Mouse (Mus musculus) intestine, postnatal 0 days (tissue): ENCODE data around the gene Abcf1. TPM values are rescaled to one million over a fixed set of nuclear protein-coding genes. Genes with fewer than 3 reads are reported as not detected.
"Not testable (repeated sequence)": the region's sequence is repeated elsewhere in the genome, so short reads cannot be mapped to it uniquely, and the experiment has no call there.

ENCODE experiments used
- ATAC-seq: fragments of 200-750 bp; cut with Nextera tagmentation; 2 replicates; pipeline ENCODE4 v1.8.0; 2017; ENCODE audit warnings: mild to moderate bottlenecking, moderate TSS enrichment, moderate library complexity
- H3K27ac ChIP-seq: fragments of 300-500 bp; sonication (generic); 2 replicates; pipeline ENCODE4 v1.5.1; 2014; ENCODE audit warnings: mild to moderate bottlenecking, low read depth, low read length, moderate library complexity
- H3K27me3 ChIP-seq: fragments of 300-500 bp; sonication (generic); replicated peaks from 2 replicates; pipeline ENCODE4 v1.6.1; 2014; ENCODE audit warnings: low read length, mixed read lengths; ENCODE audit not compliant: control insufficient read depth, insufficient read depth
- H3K36me3 ChIP-seq: fragments of 300-500 bp; sonication (generic); 2 replicates; pipeline ENCODE4 v1.6.1; 2014; ENCODE audit warnings: mild to moderate bottlenecking, moderate library complexity; ENCODE audit not compliant: control insufficient read depth, insufficient read depth
- H3K4me1 ChIP-seq: fragments of 300-500 bp; sonication (generic); replicated peaks from 2 replicates; pipeline ENCODE4 v1.6.1; 2014; ENCODE audit warnings: antibody characterized with exemption, low read length, mixed read lengths; ENCODE audit not compliant: control insufficient read depth, insufficient read depth
- H3K4me2 ChIP-seq: fragments of 300-500 bp; sonication (generic); replicated peaks from 2 replicates; pipeline ENCODE4 v1.6.1; 2014; ENCODE audit warnings: low read depth, mild to moderate bottlenecking, moderate library complexity
- H3K4me3 ChIP-seq: fragments of 300-500 bp; sonication (generic); 2 replicates; pipeline ENCODE4 v1.5.1; 2014; ENCODE audit warnings: low read depth, low read length
- H3K9ac ChIP-seq: fragments of 300-500 bp; sonication (generic); 2 replicates; pipeline ENCODE4 v1.6.1; 2014; ENCODE audit warnings: mild to moderate bottlenecking, low read depth, low read length
- H3K9me3 ChIP-seq: fragments of 300-500 bp; sonication (generic); 2 replicates; pipeline ENCODE4 v1.6.1; 2016; ENCODE audit warnings: mixed run types; ENCODE audit not compliant: control insufficient read depth
- CTCF ChIP-seq: sonication (generic); IDR thresholded peaks from 2 replicates; pipeline ENCODE4 v1.5.1; 2016; ENCODE audit warnings: low read depth, mild to moderate bottlenecking, control low read depth, antibody characterized with exemption, moderate library complexity
- WGBS: fragments of 180-500 bp; shearing (Covaris S2); extraction: QIAGEN DNeasy Blood & Tissue Kit; methylation state at CpG from one replicate; pipeline ENCODE4 v1.1.7; 2014; 5-methylcytosine and 5-hydroxymethylcytosine counted together
- polyA plus RNA-seq: library from polyadenylated mRNA; unstranded; fragments of >200 nt; fragmentation: Nextera tagmentation; extraction: Ambion mirVana; gene quantifications from 2 replicates; pipeline ENCODE4 v1.2.1, GENCODE M21; 2015

Gene Abcf1
- polyA plus RNA-seq: 84.1 and 91.1 TPM in 2 replicates

DNA sequence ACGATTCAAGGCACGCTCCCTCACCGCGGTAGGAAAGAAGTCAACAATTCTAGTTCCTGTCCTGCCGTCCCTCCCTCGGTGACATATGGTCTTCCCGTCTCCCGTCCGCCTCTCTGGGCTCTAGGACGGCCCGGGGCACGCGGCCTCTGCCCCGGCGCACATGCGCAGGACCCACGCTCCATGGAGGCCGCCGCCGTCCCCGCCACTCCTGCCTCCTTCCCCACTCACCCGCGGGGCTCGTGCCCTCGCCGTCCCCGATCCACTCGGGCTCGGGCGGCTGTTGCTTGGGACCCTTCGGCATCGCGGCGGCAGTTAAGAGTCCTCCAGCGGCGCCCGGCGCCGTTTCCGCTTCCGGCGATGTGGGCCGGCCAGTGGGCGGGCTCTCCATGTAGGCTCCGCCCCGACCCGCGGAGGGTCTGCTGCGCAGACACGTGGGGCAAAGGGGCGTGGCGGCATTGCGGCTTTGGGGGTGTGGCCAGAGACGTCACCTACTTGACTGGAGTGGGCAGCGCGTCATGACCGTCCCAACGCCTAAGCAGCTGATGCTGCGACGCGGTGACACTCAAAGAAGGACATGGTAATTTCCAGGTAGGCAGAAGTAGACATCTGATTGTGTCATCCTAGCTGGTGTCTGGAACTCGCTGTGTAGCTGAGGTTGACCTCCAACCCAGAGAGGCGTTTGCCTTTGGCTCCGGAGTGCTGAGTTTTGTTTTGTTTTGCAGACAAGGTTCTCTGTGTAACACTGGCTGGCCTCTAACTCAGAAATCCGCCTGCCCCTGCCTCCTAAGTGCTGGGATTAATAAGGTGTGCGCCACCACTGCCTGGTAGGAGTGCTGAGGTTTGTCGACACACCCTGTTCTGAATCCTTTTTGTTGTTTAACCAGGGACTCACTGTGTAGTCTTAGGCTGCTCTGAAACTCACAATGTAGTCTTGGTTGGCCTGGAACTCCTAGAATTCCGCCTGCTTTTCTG, at the start of gene Abcf1:
Gene Abcf1, minus strand, starts transcription at position 344 of the 972 bp plus-strand sequence.
- Histone ChIP-seq H3K4me2 (peak within 1 kb of the TSS; percentile 78), H3K36me3 (peaks cover 22% of the 10 kb centered on the region), H3K27ac (peak within 1 kb of the TSS; percentile 77), H3K4me3 (peak within 1 kb of the TSS; percentile 77), H3K4me1 (0 out of 2 replicates have a peak, but pooled peaks cover 5% of the 10 kb centered on the region), H3K27me3 (no peaks in the 10 kb centered on the region), H3K9me3 (no peaks in the 10 kb centered on the region), H3K9ac (peak within 1 kb of the TSS; percentile 59)
- ATAC-seq: peak; percentile 93
- no peak for TF ChIP-seq CTCF
- under 1% methylated on average over 68 of the region's 68 CpGs for WGBS

DNA sequence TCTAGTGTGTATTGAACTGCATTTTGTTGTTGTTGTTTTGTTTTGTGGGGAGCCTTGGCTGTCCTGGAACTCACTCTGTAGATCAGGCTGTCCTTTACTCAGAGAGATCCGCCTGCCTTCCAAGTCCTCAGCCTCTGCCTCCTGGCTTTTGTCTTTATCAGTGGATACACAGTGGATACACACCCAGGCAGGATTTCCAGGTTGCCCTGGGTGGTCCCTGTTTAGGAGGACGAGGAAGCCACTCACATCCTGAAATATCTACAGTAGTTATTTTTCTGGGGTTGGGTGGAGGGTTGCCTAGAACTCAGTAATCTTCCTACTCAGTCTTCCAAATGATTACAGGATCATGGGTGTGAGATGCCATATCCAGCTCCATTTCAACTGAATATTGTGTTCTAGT, 49.4 kb upstream of the Abcf1 start:
- WGBS: 55% methylated on average over 2 of the region's 2 CpGs
- no peak overlapping the region for H3K4me2 ChIP-seq
- ATAC-seq: no peak
- no peak overlapping the region for H3K4me3 ChIP-seq
- no peak overlapping the region for H3K27ac ChIP-seq
- H3K36me3 ChIP-seq: peaks cover 13% of the 10 kb centered on the region; the same call in 1 of the 2 replicates
- H3K9ac ChIP-seq: no peak overlapping the region
- TF ChIP-seq CTCF: no peak
- 0 out of 2 replicates have a peak, but pooled peaks cover 3% of the 10 kb centered on the region for H3K4me1 ChIP-seq
- no peaks in the 10 kb centered on the region for H3K27me3 ChIP-seq
- no peaks in the 10 kb centered on the region for H3K9me3 ChIP-seq

DNA sequence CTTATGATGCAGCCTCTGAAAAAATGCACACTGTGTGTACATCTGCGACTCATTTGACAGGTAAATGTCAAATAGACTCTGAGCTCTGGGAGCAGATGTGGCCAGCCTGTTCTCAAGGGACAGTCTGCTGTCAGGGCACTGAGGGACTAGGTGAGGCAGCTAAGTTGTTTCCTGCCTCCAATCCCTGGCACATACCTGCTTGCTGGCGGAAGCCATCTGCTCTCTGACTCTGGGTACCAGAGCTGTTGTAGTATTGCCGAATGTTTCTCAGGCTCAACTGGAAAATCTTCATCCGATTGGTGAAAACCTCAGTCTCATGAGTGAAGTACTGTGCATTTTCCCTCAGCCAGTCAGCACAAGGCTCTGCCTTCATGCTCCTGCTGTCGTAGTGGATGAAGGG, 47.5 kb upstream of the Abcf1 start:
- H3K9ac ChIP-seq: no peak overlapping the region
- no peaks in the 10 kb centered on the region for H3K27me3 ChIP-seq
- no peak overlapping the region for H3K4me3 ChIP-seq
- H3K4me1 ChIP-seq: 0 out of 2 replicates have a peak, but pooled peaks cover 3% of the 10 kb centered on the region
- H3K4me2 ChIP-seq: no peak overlapping the region
- no peak overlapping the region; the same call in 1 of the 2 replicates for H3K27ac ChIP-seq
- 85% methylated on average over 5 of the region's 5 CpGs for WGBS
- TF ChIP-seq CTCF: no peak
- ATAC-seq: no peak
- H3K36me3 ChIP-seq: peaks cover 13% of the 10 kb centered on the region; the same call in 1 of the 2 replicates
- H3K9me3 ChIP-seq: no peaks in the 10 kb centered on the region

DNA sequence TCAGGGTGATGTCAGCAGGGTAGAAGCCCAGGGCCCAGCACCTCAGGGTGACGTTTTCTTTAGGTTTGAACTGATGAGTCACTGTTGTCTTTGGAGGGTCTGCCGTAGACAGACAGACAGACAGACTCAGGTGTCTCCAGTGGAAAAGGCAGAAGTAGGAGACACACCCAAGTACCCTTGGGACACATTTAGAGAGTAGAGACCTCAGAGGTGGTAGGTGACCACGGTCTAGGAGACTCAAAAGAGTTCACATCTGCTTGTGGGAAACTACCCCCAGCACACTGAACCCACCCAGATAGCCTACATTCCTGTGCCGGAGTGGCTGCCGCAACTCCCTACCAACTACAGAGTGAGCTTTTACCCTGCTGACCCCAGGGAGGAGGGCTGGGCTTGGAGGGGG, 45.4 kb upstream of the Abcf1 start:
- Histone ChIP-seq H3K27ac (no peak overlapping the region), H3K9ac (no peak overlapping the region), H3K4me2 (no peak overlapping the region), H3K27me3 (no peaks in the 10 kb centered on the region), H3K4me1 (0 out of 2 replicates have a peak, but pooled peaks cover 2% of the 10 kb centered on the region), H3K36me3 (peaks cover 13% of the 10 kb centered on the region; the same call in 1 of the 2 replicates), H3K9me3 (no peaks in the 10 kb centered on the region), H3K4me3 (no peak overlapping the region)
- WGBS: 92% methylated on average over 5 of the region's 5 CpGs
- TF ChIP-seq CTCF: no peak
- ATAC-seq: no peak

DNA sequence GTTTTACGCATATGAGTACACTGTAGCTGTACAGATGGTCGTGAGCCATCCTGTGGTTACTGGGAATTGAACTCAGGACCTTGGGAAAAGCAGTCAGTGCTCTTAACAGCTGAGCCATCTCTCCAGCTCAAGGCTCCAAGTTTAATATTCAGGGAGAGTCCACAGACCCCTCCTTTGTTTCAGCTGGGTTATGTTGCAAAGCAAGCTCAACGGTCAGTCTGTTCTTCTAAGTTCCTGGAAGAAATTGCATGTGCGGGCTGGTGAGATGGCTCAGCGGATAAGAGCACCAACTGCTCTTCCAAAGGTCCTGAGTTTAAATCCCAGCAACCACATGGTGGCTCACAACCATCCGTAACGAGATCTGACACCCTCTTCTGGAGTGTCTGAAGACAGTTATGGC, 34.8 kb upstream of the Abcf1 start:
- not testable (repeated sequence) for ATAC-seq, H3K27ac ChIP-seq, H3K9ac ChIP-seq, H3K4me1 ChIP-seq, H3K27me3 ChIP-seq, H3K9me3 ChIP-seq, H3K4me3 ChIP-seq, H3K4me2 ChIP-seq, H3K36me3 ChIP-seq
- 84% methylated on average over 7 of the region's 7 CpGs for WGBS

DNA sequence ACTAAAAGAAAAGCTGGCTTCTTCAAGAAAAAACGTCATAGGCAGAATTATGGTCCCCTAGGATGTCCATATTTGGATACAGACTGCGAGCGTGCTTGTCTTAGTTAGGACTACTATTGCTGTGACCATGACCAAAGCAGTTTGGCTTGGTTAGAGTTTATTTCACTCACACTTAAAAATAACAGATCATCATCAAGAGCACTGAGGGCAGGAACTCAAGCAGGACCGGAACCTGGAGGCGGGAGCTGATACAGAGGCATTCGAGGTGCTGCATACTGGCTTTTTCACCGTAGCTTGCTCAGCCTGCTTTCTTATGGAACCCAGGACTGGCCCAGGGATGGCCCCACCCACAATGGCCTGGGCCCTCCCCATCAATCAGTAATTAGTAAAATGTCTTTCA, 33.8 kb upstream of the Abcf1 start:
- 94% methylated on average over 7 of the region's 7 CpGs for WGBS
- ATAC-seq: no peak
- no peaks in the 10 kb centered on the region for H3K9me3 ChIP-seq
- H3K27me3 ChIP-seq: no peaks in the 10 kb centered on the region
- H3K4me2 ChIP-seq: no peak overlapping the region
- H3K36me3 ChIP-seq: no peaks in the 10 kb centered on the region
- H3K9ac ChIP-seq: no peak overlapping the region
- no peak for TF ChIP-seq CTCF
- no peak overlapping the region for H3K27ac ChIP-seq
- H3K4me3 ChIP-seq: no peak overlapping the region
- H3K4me1 ChIP-seq: no peaks in the 10 kb centered on the region
